Mouse (Mus musculus) spleen, adult 2 months (tissue): ENCODE measurements around the gene Kmt2d. TPM values are rescaled to one million over a fixed set of nuclear protein-coding genes. Genes with fewer than 3 reads are reported as not detected.
A peak's percentile ranks its signal among the peaks of the same experiment; 100 is the strongest.

Source experiments
- DNase-seq, 2 experiments: peaks; one replicate each; pipeline versions ENCODE4 v3.0.0 to v3.0.0-alpha.2; 2012 to 2021; ENCODE audit warnings: low spot score in 2 of 2, low read depth in 1 of 2
- H3K27ac ChIP-seq: fragments of 200-500 bp; 2 replicates; pipeline ENCODE4 v1.5.1; 2012; ENCODE audit warnings: low read length, inconsistent platforms; ENCODE audit not compliant: insufficient read depth
- H3K27me3 ChIP-seq: fragments of 200-500 bp; 2 replicates; pipeline ENCODE4 v1.6.1; 2012; ENCODE audit warnings: mild to moderate bottlenecking, moderate library complexity, low read length, inconsistent platforms; ENCODE audit not compliant: control insufficient read depth, insufficient read depth
- H3K36me3 ChIP-seq: fragments of 200-500 bp; 2 replicates; pipeline ENCODE4 v1.6.1; 2012; ENCODE audit warnings: mild to moderate bottlenecking, low read length, inconsistent platforms; ENCODE audit not compliant: control insufficient read depth, insufficient read depth
- H3K4me1 ChIP-seq: fragments of 200-500 bp; 2 replicates; pipeline ENCODE4 v1.6.1; 2011; ENCODE audit warnings: inconsistent platforms; ENCODE audit not compliant: control insufficient read depth, insufficient read depth, insufficient read length
- H3K4me3 ChIP-seq: fragments of 200-500 bp; 2 replicates; pipeline ENCODE4 v1.5.1; 2011; ENCODE audit warnings: mild to moderate bottlenecking, inconsistent platforms; ENCODE audit not compliant: insufficient read depth, insufficient read length; ENCODE audit errors: extremely low read depth
- CTCF ChIP-seq: fragments of 200-500 bp; IDR thresholded peaks from 2 replicates; pipeline ENCODE4 v1.5.1; 2011; ENCODE audit warnings: mild to moderate bottlenecking, inconsistent platforms; ENCODE audit not compliant: insufficient read depth, insufficient read length, insufficient replicate concordance; ENCODE audit errors: extremely low read depth
- POLR2A ChIP-seq: fragments of 200-500 bp; IDR thresholded peaks from 2 replicates; pipeline ENCODE4 v1.6.1; 2011; ENCODE audit warnings: low read depth, low read length, inconsistent platforms
- WGBS: fragments of 180-500 bp; shearing (Covaris S2); methylation state at CpG from one replicate; pipeline ENCODE4 v1.1.7; 2018; 5-methylcytosine and 5-hydroxymethylcytosine counted together
- polyA plus RNA-seq: library from polyadenylated mRNA; depleted of rRNA; stranded (reverse); fragments of >200 nt; gene quantifications from 2 replicates; pipeline ENCODE4 v1.2.3, GENCODE M21; 2012

The Kmt2d gene
- polyA plus RNA-seq, 1 experiment = 58.7 TPM

- H3K27ac ChIP-seq = no peak overlapping the region
- H3K4me3 ChIP-seq = no peak overlapping the region
- no peaks in the 10 kb centered on the region for H3K27me3 ChIP-seq
- peaks cover 28% of the 10 kb centered on the region for H3K36me3 ChIP-seq
- no peak for TF ChIP-seq POLR2A
- TF ChIP-seq CTCF = peak; percentile 44; the same call in 1 of the 2 replicates
- H3K4me1 ChIP-seq = no peaks in the 10 kb centered on the region
- WGBS = 66% methylated on average over 10 of the region's 10 CpGs
- DNase-seq = peak in 1 of 2 experiments; percentile 26
Observed at GRCm38 (mm10) chr15:98904692-98905091, 33.7 kb upstream of the Kmt2d start.

- H3K4me3 ChIP-seq = no peak overlapping the region
- peaks cover 15% of the 10 kb centered on the region for H3K36me3 ChIP-seq
- WGBS = 95% methylated on average over 2 of the region's 2 CpGs
- no peak overlapping the region for H3K27ac ChIP-seq
- no peak for TF ChIP-seq CTCF
- TF ChIP-seq POLR2A = no peak
- no peak for DNase-seq
- peaks cover 8% of the 10 kb centered on the region; the same call in 1 of the 2 replicates for H3K27me3 ChIP-seq
- H3K4me1 ChIP-seq = peaks cover 3% of the 10 kb centered on the region; the same call in 1 of the 2 replicates
Observed at GRCm38 (mm10) chr15:98902600-98902999, 31.6 kb upstream of the Kmt2d start.

GRCm38 (mm10) chr15:98901530-98901929 lies 30.5 kb upstream of the Kmt2d start:
- no peak for TF ChIP-seq CTCF
- no peak for TF ChIP-seq POLR2A
- Histone ChIP-seq H3K27me3 (peaks cover 8% of the 10 kb centered on the region; the same call in 1 of the 2 replicates), H3K36me3 (peaks cover 11% of the 10 kb centered on the region), H3K4me1 (peaks cover 3% of the 10 kb centered on the region; the same call in 1 of the 2 replicates), H3K27ac (no peak overlapping the region), H3K4me3 (no peak overlapping the region)
- 48% methylated on average over 1 of the region's 1 CpGs for WGBS
- DNase-seq = no peak

- DNase-seq = no peak
- peaks cover 13% of the 10 kb centered on the region for H3K4me1 ChIP-seq
- WGBS = 6% methylated on average over 41 of the region's 41 CpGs
- no peak within 1 kb of the TSS for H3K27ac ChIP-seq
- H3K4me3 ChIP-seq = no peak within 1 kb of the TSS
- no peaks in the 10 kb centered on the region for H3K36me3 ChIP-seq
- peaks cover 24% of the 10 kb centered on the region for H3K27me3 ChIP-seq
- TF ChIP-seq CTCF (no peak), POLR2A (no peak)
Observed at GRCm38 (mm10) chr15:98897928-98898800, 27.2 kb upstream of the Kmt2d start, which contains the start of gene Dhh. Gene Dhh, minus strand, starts transcription at chr15:98898540.

GRCm38 (mm10) chr15:98897495-98897894 lies 26.5 kb upstream of the Kmt2d start:
- 22% methylated on average over 10 of the region's 10 CpGs for WGBS
- TF ChIP-seq CTCF (no peak), POLR2A (no peak)
- no peaks in the 10 kb centered on the region for H3K36me3 ChIP-seq
- DNase-seq = no peak
- peaks cover 13% of the 10 kb centered on the region for H3K4me1 ChIP-seq
- H3K27me3 ChIP-seq = peaks cover 26% of the 10 kb centered on the region
- no peak overlapping the region for H3K27ac ChIP-seq
- H3K4me3 ChIP-seq = no peak overlapping the region

- Histone ChIP-seq H3K4me3 (peak overlapping the region; percentile 23; the same call in 1 of the 2 replicates), H3K4me1 (peaks cover 13% of the 10 kb centered on the region), H3K36me3 (no peaks in the 10 kb centered on the region), H3K27me3 (peaks cover 26% of the 10 kb centered on the region), H3K27ac (no peak overlapping the region)
- DNase-seq = no peak
- 8% methylated on average over 41 of the region's 41 CpGs for WGBS
- no peak for TF ChIP-seq CTCF
- TF ChIP-seq POLR2A = no peak
Observed at GRCm38 (mm10) chr15:98895635-98896589, 24.9 kb upstream of the Kmt2d start.
